ENCODE assay signal across 22 mouse cellular contexts in genomic region chr4:103390499-103390898, GRCm38 (mm10).
"Had no signal": no experiment of that assay in that cellular context is flagged by ENCODE, and none has a peak within 500 bp of the region (broad histone marks: within the 10 kb centered on the region; RNA-seq: fewer than 3 reads in every experiment).

No protein-coding gene starts in this region.

- H3K4me3 ChIP-seq: heart, embryonic 10.5 days; heart, embryonic 12.5 days; hindbrain, embryonic 13.5 days; hindbrain, embryonic 15.5 days; limb, embryonic 13.5 days; limb, embryonic 15.5 days; liver, embryonic 12.5 days had no signal

- DNase-seq: forebrain, postnatal 0 days; gastrocnemius, postnatal 14 days; gastrocnemius, postnatal 36 days; heart, adult 18-20 months; heart, postnatal 10 days; heart, postnatal 36 days; kidney, adult 11 months; kidney, adult 9 months; kidney, postnatal 25 days; layer of hippocampus, adult 9-11 months; layer of hippocampus, postnatal 36 days; left cerebral cortex, postnatal 4 days had no signal

- H3K4me2 ChIP-seq: heart, embryonic 12.5 days; hindbrain, embryonic 13.5 days; hindbrain, embryonic 15.5 days; limb, embryonic 13.5 days; limb, embryonic 15.5 days; liver, embryonic 12.5 days had no signal

- H3K27me3 ChIP-seq: hindbrain, embryonic 13.5 days; hindbrain, embryonic 15.5 days; limb, embryonic 13.5 days; limb, embryonic 15.5 days; liver, embryonic 12.5 days had no signal

- H3K9me3 ChIP-seq: heart, embryonic 10.5 days; heart, embryonic 12.5 days; hindbrain, embryonic 13.5 days; hindbrain, embryonic 15.5 days; limb, embryonic 13.5 days; limb, embryonic 15.5 days; liver, embryonic 12.5 days had no signal

- H3K36me3 ChIP-seq: heart, embryonic 10.5 days; heart, embryonic 12.5 days; hindbrain, embryonic 13.5 days; hindbrain, embryonic 15.5 days; limb, embryonic 13.5 days; limb, embryonic 15.5 days; liver, embryonic 12.5 days had no signal

- H3K4me1 ChIP-seq: heart, embryonic 10.5 days; heart, embryonic 12.5 days; hindbrain, embryonic 15.5 days; limb, embryonic 13.5 days; limb, embryonic 15.5 days; liver, embryonic 12.5 days had no signal

- ATAC-seq: forebrain, postnatal 0 days; hindbrain, postnatal 0 days; intestine, embryonic 16.5 days; liver, embryonic 12.5 days had no signal

- H3K27ac ChIP-seq: heart, embryonic 10.5 days; hindbrain, embryonic 13.5 days; hindbrain, embryonic 15.5 days; hindbrain, postnatal 0 days; limb, embryonic 13.5 days; limb, embryonic 15.5 days; liver, embryonic 12.5 days; liver, embryonic 14.5 days had no signal

- H3K9ac ChIP-seq: forebrain, postnatal 0 days; heart, embryonic 12.5 days; hindbrain, embryonic 13.5 days; hindbrain, embryonic 15.5 days; limb, embryonic 13.5 days; limb, embryonic 15.5 days; liver, embryonic 12.5 days; liver, embryonic 14.5 days had no signal
